Mouse (Mus musculus) left cerebral cortex, postnatal 36 days (tissue): ENCODE results near the gene Mthfd1l. TPM values are rescaled to one million over a fixed set of nuclear protein-coding genes. Genes with fewer than 3 reads are reported as not detected.
"Not testable (repeated sequence)": the region's sequence is repeated elsewhere in the genome, so short reads cannot be mapped to it uniquely, and the experiment has no call there.

Source experiments
- DNase-seq, 2 experiments: peaks; one replicate each; pipeline ENCODE4 v3.0.0; 2021 to 2022; ENCODE audit warnings: low spot score in 2 of 2, mixed read lengths in 1 of 2
- intact Hi-C: fragments of 180-260 bp; cut with DNase I; formaldehyde crosslinking; loops from one replicate; pipeline ENCODE4 v1.15.1; 2025
- total RNA-seq, 2 experiments: library from RNA; stranded (reverse); gene quantifications; 2 replicates each; pipeline ENCODE4 v1.2.3; 2021

Gene Mthfd1l
- total RNA-seq, 2 experiments from 2014 or later: 12.3 to 13.0 TPM

DNA sequence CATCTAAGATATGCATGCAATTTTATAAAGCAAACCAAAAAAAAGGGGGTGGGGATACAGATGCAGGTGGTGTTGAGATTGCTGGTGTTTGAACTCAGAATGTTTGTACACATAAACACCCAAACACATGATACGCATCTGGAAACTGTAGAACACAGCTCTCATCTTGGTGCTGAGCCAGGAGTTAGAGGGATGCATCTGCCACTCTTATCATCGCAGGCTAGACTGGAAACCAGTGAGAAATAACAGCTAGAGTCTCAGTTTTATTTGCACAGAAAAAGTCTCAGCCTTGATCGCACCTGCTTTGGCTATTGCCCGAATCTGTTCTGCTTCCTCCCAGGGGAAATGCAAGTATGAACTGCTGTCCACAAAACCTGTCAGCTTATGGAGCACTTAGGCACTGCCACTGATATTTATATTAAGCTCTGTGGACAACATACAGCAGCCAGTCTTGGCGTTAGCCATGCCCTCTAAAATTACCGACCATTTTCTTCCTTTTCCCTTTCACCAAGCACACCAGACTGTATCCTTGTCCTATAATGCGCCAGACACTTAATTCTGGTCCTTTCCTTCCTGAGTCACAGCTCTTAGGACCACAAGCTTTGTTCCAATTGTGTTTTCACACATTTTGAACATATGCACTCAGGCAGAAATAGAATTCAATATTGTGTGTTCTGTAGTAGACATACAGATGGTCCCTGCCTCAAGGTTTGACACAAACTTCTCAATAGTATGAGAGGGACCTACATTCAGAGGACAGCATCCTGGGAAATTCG is 98.3 kb downstream of the Mthfd1l start:
- no peak for DNase-seq
- intact Hi-C loops: no loop called here

- DNase-seq: no peak
- intact Hi-C loops: no loop called here
Observed at GRCm38 (mm10) chr10:4071845-4072345, 99.0 kb downstream of the Mthfd1l start.

DNA sequence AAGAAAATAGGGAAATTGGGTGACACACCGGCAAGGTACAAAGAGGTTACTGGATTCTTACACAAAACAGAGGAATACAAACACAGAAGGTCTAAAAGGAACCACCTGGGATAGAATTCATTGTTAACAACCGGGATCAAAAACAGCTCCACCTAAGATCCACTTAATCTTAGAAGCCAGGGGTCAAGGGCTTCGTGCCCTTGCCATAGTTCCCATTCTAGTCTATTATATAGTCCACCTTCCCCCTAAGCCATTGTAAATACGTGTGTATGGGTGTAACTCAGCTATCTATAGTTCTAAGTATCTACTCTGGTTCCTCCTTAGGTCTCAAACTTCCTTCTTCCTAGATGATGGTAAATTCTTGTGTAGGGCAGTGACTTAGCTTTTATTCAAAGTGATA is 99.6 kb downstream of the Mthfd1l start:
- intact Hi-C loops, DNase-seq: not testable (repeated sequence)

DNA sequence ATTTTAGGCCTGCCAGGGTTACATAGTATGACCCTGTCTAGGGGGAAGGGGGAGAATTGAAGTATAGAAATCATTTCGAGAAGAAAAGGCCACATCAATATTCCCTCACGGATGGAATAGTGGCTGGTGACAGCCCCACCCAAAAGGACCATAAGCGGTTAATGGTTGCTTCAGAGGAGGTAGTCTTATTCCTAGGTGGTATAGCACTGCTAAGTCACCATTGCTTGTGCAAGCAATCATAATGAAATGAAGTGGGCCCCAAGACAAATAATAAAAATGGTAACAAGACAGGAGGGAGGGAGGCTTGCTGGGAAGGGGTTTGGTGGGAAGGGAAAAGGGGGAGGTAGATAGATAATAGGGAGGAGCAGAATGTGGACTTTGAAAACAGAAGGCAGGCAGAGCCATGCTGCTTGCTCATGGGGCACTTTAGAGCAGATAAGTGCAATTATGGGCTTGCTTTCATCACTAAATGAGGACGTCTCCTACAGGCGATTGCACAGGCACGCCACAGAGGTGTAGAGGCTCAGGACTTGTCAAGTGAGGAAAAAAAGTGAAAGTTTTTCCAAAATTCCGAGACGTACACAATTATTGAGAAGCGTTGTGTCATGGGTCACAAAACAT is 105.4 kb downstream of the Mthfd1l start:
- intact Hi-C loops: no loop called here

GRCm38 (mm10) chr10:4078979-4079630 is 106.2 kb downstream of the Mthfd1l start:
- no peak for DNase-seq
- intact Hi-C loops: no loop called here

More for the DNA sequence above, 105.4 kb downstream of the Mthfd1l start:
- DNase-seq: no peak

DNA sequence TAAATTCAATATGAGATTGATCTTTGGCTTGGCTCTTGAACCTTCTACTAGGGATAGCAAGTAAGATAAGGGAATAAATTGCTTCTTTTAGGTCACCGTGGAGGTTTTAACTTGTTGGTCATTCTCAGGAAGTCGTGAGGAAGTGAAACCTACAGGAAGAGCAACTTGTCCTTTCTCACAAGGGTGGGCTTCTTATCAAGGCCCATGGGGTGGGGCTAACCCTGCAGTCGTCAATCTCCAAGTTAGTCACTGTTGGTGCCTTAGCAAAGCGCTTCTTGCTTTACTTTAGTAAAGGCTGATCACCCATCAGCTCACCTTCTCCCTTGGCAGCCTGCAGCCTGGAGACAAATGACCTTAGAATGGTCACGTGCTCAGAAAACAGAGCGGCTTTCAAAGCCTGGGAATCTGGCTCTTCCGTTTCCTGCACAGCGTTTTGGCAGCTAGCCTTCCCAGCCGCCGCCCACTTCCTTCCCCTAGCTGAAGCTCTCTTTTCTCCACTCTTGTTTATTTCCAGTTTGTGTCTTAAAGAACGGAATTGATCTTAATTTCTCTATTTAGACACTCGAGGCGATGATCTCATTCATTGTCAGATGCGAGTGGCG is 106.8 kb downstream of the Mthfd1l start:
- intact Hi-C loops: no loop called here
- DNase-seq: peak; percentile 63

DNA sequence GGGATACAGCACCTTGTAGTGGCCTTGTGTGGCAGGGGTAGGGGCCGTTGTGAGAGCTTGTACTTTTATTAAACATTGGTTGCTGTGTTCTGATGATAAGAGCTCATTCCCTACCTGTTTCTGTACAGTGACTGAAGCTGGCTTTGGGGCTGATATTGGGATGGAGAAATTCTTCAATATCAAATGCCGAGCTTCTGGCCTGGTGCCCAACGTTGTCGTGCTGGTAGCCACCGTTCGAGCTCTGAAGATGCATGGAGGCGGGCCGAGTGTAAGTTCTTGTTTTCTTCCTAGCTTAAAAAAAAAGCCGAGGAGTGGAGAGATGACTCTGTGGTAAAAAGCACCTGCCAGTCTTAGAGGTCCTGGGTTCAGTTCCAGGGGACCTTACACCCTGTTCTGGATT is 110.7 kb downstream of the Mthfd1l start:
- no peak for DNase-seq
- intact Hi-C loops: no loop called here

DNA sequence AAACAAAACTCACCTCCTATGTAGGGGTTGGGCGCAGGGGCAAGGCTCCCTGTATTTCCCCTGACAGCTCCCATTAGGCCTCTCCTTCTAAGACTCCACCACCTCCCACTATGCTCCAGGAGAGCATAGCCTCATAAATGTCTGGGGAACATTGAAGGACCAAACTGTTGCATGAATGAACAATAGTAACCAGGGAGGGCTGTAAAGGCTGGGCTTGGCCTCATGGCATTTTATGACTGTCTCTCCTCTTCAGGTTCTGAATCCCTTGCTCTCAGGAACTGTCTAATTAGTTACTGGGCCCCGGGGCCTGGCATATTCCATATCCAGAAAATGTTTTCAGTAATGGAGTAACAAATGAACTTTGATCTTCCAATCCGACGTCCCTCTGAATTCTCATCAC is 112.0 kb downstream of the Mthfd1l start:
- intact Hi-C loops: no loop called here
- DNase-seq: no peak

- intact Hi-C loops: no loop called here
Observed at GRCm38 (mm10) chr10:4085363-4086141, 112.6 kb downstream of the Mthfd1l start.

DNA sequence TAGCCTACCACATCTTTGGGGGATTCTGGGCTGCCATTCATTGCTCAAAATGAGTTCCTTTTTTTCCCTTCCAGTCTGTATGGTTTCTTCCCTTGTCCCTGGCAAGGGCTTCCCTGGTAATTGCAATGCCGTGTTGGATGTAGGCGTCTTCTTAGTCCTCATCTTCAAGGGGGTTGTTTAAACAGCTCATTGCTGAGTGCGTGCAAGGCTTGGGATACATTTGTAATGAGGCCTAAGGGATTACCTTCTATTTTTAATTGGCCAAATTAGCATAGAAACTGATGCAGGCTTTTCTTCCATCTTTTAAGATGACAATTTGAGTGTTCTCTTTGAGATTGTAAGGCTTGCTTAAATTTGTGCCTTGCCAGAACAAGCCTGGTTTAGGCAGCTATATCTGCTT is 114.6 kb downstream of the Mthfd1l start:
- intact Hi-C loops: no loop called here
- no peak for DNase-seq

More at GRCm38 (mm10) chr10:4085363-4086141, 112.6 kb downstream of the Mthfd1l start:
- DNase-seq: no peak

DNA sequence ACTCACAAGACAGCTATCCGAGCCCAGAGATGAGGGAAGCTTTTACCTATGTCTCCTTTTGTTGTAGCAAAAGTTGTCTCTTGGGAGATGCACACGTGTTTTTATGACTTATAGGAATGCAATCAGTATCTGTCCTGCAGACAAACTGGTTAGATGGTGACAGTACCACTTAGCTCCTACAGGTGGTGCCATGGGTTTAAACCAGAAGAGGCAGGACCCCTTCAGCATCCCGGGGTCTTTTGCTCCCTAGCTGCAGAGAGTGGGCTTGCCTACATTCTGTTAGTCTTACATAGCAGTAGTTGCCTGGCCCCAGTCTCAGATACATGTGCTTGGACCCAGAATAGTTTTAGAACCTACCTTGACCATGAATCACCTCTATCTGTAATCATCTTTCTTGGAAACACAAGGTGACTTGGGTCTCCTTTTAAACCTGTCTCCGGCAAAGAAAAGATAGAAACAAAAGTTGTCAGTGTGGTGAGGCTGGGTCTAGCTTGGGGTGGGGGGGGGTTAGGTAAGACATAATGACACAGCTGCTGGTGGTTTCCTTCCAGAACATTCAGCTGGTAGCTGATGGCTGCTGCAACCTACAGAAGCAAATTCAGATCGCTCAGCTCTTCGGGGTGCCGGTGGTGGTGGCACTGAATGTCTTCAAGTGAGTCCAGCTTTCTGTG is 116.0 kb downstream of the Mthfd1l start:
- no peak for DNase-seq
- intact Hi-C loops: no loop called here

DNA sequence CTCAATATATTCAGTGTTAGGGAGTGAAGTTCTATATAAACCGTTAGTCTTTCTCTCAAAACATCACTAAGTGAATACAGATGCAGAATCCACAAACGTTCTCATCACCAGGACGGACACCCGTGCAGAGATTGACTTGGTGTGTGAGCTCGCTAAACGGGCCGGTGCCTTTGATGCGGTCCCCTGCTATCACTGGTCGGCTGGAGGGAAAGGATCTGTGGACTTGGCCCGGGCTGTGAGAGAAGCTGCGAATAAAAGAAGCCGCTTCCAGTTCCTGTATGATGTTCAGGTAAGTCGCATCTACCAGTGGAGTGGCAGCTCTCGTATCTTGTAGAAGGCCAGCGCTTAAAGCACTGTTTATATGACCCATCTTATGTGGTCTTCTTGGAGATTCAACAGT is 117.0 kb downstream of the Mthfd1l start:
- intact Hi-C loops: no loop called here

GRCm38 (mm10) chr10:4092990-4093389 is 120.1 kb downstream of the Mthfd1l start:
- DNase-seq: no peak
- intact Hi-C loops: no loop called here

More for the DNA sequence above, 117.0 kb downstream of the Mthfd1l start:
- no peak for DNase-seq

DNA sequence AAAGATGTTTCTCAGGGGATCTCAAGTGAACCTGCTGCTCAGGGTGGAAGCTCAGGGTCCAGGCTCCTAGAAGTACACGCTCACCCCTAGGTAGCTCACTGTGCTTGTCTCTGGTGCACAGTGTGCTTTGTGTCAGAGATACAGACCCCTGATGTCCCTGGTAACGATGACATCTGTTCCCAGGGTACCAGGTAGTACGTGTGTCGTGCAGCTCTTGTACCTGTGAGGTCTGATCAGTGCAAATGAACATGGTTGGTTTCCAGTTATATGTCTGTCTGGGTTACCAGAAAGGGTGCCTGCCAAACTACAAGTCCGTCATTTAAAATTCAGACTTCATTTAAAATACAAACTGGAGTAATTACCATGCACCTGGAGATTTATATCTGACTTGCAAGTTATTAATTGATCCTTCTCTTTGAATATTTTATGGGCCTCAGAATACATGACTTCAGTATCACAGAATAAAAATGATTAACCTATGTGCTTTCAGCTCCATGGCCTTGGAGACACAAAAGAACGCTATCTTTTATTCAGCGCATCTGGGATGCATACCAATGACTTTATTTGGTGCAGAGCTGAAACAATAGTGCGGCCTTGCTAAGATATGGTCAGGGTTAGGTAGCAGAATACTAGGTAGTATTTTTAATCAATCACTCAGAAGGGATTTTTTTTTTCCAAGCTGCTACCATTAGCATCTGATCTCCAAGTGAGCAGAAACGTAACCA is 121.3 kb downstream of the Mthfd1l start:
- intact Hi-C loops: no loop called here

DNA sequence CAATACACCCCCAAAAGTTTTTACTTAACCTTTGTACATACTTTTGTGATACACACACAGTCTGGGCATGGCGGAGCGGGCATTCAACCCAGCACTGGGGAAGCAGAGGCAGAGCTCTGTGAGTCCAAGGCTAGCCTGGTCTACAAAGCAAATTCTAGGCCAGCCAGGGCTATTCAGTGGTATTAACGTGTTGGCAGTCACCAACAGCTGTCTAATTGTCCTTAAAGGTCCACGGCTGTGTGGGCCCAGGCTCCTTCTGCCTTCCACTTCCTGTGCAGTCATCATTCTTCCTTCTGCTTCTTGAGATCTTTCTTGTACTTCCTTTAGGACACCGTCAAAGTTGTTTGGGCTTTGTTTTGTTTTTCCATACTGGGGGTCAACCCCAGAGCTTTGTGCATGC is 123.2 kb downstream of the Mthfd1l start:
- intact Hi-C loops: no loop called here
- DNase-seq: no peak

More for the DNA sequence above, 121.3 kb downstream of the Mthfd1l start:
- no peak for DNase-seq

DNA sequence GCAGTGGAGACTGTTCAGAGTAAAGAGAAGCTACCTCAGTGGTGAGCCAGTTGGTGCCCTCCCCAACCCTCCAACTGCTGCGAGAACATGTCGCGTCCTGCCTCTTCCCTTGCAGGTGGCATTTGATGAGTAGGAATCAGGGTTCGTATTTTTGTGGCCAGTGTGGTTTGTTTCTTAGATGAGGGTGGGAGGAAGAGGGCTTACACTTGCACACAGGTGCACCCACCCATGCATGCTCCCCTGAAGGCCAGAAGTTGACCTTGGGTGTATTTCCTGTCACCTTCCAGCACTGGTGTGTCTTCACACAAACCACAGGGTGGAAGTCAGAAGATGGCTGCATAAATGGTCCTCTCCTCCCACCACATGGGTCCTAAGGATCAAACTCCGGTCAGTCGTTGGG is 127.1 kb downstream of the Mthfd1l start:
- intact Hi-C loops: no loop called here

GRCm38 (mm10) chr10:4105676-4106528 is 133.0 kb downstream of the Mthfd1l start:
- no peak for DNase-seq
- intact Hi-C loops: no loop called here

More for the DNA sequence above, 127.1 kb downstream of the Mthfd1l start:
- DNase-seq: no peak
